Mouse (Mus musculus) ES-E14 (cell line): ENCODE measurements at regions not wholly inside any gene's neighbourhood (a gene's known extent, or its start where the extent isn't known, plus 50 kb on each side); places are given as distances from the start of the nearest gene placed in this dataset.

ENCODE experiments used
- CHD2 ChIP-seq: IDR thresholded peaks from 2 replicates; pipeline ENCODE4 v1.6.1; 2014; ENCODE audit warnings: mild to moderate bottlenecking, low read depth, low read length, inconsistent platforms
- HCFC1 ChIP-seq: IDR thresholded peaks from 2 replicates; pipeline ENCODE4 v1.6.1; 2012; ENCODE audit warnings: low read length, inconsistent platforms, borderline replicate concordance; ENCODE audit not compliant: insufficient read depth
- MAFK ChIP-seq: IDR thresholded peaks from 2 replicates; pipeline ENCODE4 v1.6.1; 2014; ENCODE audit warnings: mild to moderate bottlenecking, low read depth, low read length, inconsistent platforms; ENCODE audit not compliant: insufficient read depth
- ZC3H11A ChIP-seq: IDR thresholded peaks from 2 replicates; pipeline ENCODE4 v1.6.1; 2012; ENCODE audit warnings: low read depth, mild to moderate bottlenecking, inconsistent platforms, low read length, borderline replicate concordance
- ZNF384 ChIP-seq: IDR thresholded peaks from 2 replicates; pipeline ENCODE4 v1.6.1; 2012; ENCODE audit warnings: low read depth, low read length, inconsistent platforms

DNA sequence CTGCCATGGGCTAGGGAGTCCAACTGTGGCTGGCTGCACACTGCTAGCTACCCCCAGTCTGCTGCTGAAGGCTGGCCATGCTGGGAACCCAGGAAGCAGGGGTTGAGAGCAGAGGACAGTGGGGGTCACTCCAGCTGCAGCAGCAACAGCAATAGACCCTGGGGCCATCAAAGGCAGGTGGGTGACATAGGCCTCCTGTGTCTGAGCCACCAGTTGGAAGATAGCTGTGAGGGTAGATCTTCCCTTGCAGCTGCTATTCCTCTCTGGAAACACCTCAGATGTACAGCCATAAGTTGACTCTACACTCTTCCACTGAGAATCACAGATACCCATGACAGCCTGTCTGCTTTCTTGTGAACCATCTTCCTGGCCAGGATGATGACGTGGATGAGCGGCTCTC, 548.5 kb downstream of the Zfp704 start:
- no peak for TF ChIP-seq HCFC1
- no peak for TF ChIP-seq ZNF384
- TF ChIP-seq ZC3H11A: no peak
- TF ChIP-seq CHD2: no peak
- no peak for TF ChIP-seq MAFK
